Comparison of ENCODE assay signal across 12 mouse cellular contexts in the genomic region with DNA sequence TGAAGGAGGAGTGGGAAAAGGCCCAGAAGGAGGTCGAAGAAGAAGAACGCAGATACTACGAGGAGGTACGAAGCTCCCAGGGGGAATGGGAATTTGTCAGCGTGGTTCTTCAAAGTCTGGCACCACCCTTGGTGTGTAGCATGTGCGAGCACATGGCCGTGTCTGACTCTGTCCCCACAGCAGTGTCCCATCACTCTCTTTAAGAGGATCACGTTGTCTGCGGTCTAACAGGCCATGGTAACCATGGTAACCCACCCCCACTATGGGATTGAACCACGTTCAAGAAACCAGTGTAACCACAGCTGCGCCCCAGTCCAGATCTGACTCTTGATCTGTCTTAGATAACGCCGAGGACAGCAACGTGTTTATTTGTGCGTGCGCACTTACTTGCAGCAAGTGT.
DNase-seq lines count a peak whose midpoint lies in the region; ATAC-seq lines count a peak whose summit lies in the region.
"Had no signal": no experiment of that assay in that cellular context is flagged by ENCODE, and none has a peak within 500 bp of the region (broad histone marks: within the 10 kb centered on the region; RNA-seq: fewer than 3 reads in every experiment).

No protein-coding gene starts in this region.

- H3K4me2 ChIP-seq in hindbrain, embryonic 12.5 days (replicated peaks): no peak overlapping the region
- H3K4me2 ChIP-seq in midbrain, embryonic 15.5 days: no peak overlapping the region
- H3K4me2 ChIP-seq: liver, embryonic 13.5 days had no signal

- H3K9me3 ChIP-seq in hindbrain, embryonic 12.5 days (replicated peaks): no peaks in the 10 kb centered on the region
- H3K9me3 ChIP-seq in midbrain, embryonic 15.5 days: no peaks in the 10 kb centered on the region
- H3K9me3 ChIP-seq: liver, embryonic 13.5 days had no signal

- peaks cover 8% of the 10 kb centered on the region; the same call in 1 of the 2 replicates for H3K4me1 ChIP-seq in hindbrain, embryonic 12.5 days
- no peaks in the 10 kb centered on the region for H3K4me1 ChIP-seq in midbrain, embryonic 15.5 days
- H3K4me1 ChIP-seq: liver, embryonic 13.5 days had no signal

- peak; percentile 67 for ATAC-seq in hindbrain, embryonic 12.5 days (ENCODE audit: low FRiP score)
- ATAC-seq in midbrain, embryonic 15.5 days (replicated peaks): peak; percentile 74; the same call in 1 of the 2 replicates
- no peak for ATAC-seq in cerebellum, adult (ENCODE audit: insufficient number of reproducible peaks, low FRiP score, low TSS enrichment)

- intact Hi-C loops in left cerebral cortex, postnatal 4 days (cut with DNase I): no loop called here
- intact Hi-C loops in left cerebral cortex, postnatal 25 days (cut with DNase I): no loop called here

- WGBS in hindbrain, embryonic 12.5 days: 62% methylated on average over 16 of the region's 16 CpGs
- WGBS in midbrain, embryonic 15.5 days: 55% methylated on average over 16 of the region's 16 CpGs

- peak; percentile 61 for DNase-seq in left cerebral cortex, postnatal 4 days
- DNase-seq in left cerebral cortex, postnatal 25 days (ENCODE audit: low spot score in 2 of 2): no peak
- DNase-seq in c-Kit-positive CD71-negative TER-119-negative erythroid progenitor cells, embryonic 14.5 days (ENCODE audit: low read depth): peak; percentile 14
- DNase-seq in adrenal gland, postnatal 4 days (ENCODE audit: low spot score in 2 of 2): no peak
- DNase-seq: adrenal gland, postnatal 36 days; heart, postnatal 10 days; kidney, adult 2 months; liver, embryonic 13.5 days had no signal

- H3K9ac ChIP-seq in hindbrain, embryonic 12.5 days: no peak overlapping the region
- no peak overlapping the region for H3K9ac ChIP-seq in midbrain, embryonic 15.5 days
- H3K9ac ChIP-seq: liver, embryonic 13.5 days had no signal

- H3K27me3 ChIP-seq in hindbrain, embryonic 12.5 days: no peaks in the 10 kb centered on the region
- no peaks in the 10 kb centered on the region for H3K27me3 ChIP-seq in midbrain, embryonic 15.5 days (replicated peaks)
- H3K27me3 ChIP-seq: liver, embryonic 13.5 days had no signal

- H3K36me3 ChIP-seq in hindbrain, embryonic 12.5 days: peaks cover 43% of the 10 kb centered on the region
- peaks cover 5% of the 10 kb centered on the region; the same call in 1 of the 2 replicates for H3K36me3 ChIP-seq in midbrain, embryonic 15.5 days (replicated peaks)
- H3K36me3 ChIP-seq: liver, embryonic 13.5 days had no signal

- H3K27ac ChIP-seq in hindbrain, embryonic 12.5 days: no peak overlapping the region
- H3K27ac ChIP-seq in midbrain, embryonic 15.5 days: no peak overlapping the region
- H3K27ac ChIP-seq: liver, embryonic 13.5 days had no signal

- H3K4me3 ChIP-seq in hindbrain, embryonic 12.5 days: no peak overlapping the region
- H3K4me3 ChIP-seq in midbrain, embryonic 15.5 days: no peak overlapping the region
- H3K4me3 ChIP-seq: liver, embryonic 13.5 days; myocyte had no signal

Comparison
In these comparisons a context has a peak if more than half of its experiments do, and no peak if none do; other contexts are left out.
1. DNase-seq: peak in left cerebral cortex, postnatal 4 days (single experiment) and c-Kit-positive CD71-negative TER-119-negative erythroid progenitor cells, embryonic 14.5 days (single experiment); none in left cerebral cortex, postnatal 25 days (0 of 2) and adrenal gland, postnatal 4 days (0 of 2).